Mouse (Mus musculus): Measurements from ENCODE around the gene Hspa1b. TPM values are rescaled to one million over a fixed set of nuclear protein-coding genes. Genes with fewer than 3 reads are reported as not detected.
"Not testable (repeated sequence)": the region's sequence is repeated elsewhere in the genome, so short reads cannot be mapped to it uniquely, and the experiment has no call there.

Gene Hspa1b
- polyA plus RNA-seq, 1 experiment from 2014 or later = 0.12 TPM

GRCm38 (mm10) chr17:34951636-34952377 is 7.2 kb downstream of the Hspa1b start:
- H3K27me3 ChIP-seq = peaks cover 22% of the 10 kb centered on the region
- peak overlapping the region; percentile 91 for H3K27ac ChIP-seq
- peak; percentile 66 for ATAC-seq
- peaks cover 20% of the 10 kb centered on the region for H3K4me1 ChIP-seq
- no peaks in the 10 kb centered on the region for H3K9me3 ChIP-seq (replicated peaks)
- H3K4me3 ChIP-seq = peak overlapping the region; percentile 99
- peak overlapping the region; percentile 96 for H3K4me2 ChIP-seq
- H3K9ac ChIP-seq = peak overlapping the region; percentile 100
- 1% methylated on average over 29 of the region's 29 CpGs for WGBS
- peaks cover 27% of the 10 kb centered on the region for H3K36me3 ChIP-seq (ENCODE audit: poor library complexity, severe bottlenecking)

- WGBS = 22% methylated on average over 10 of the region's 10 CpGs
- peak overlapping the region; percentile 96 for H3K4me2 ChIP-seq
- peaks cover 20% of the 10 kb centered on the region for H3K4me1 ChIP-seq
- H3K27ac ChIP-seq = peak overlapping the region; percentile 91
- no peak for ATAC-seq
- peaks cover 14% of the 10 kb centered on the region for H3K27me3 ChIP-seq
- peak overlapping the region; percentile 99 for H3K4me3 ChIP-seq
- H3K9me3 ChIP-seq (replicated peaks) = no peaks in the 10 kb centered on the region
- H3K36me3 ChIP-seq (ENCODE audit: poor library complexity, severe bottlenecking) = peaks cover 27% of the 10 kb centered on the region
- H3K9ac ChIP-seq = peak overlapping the region; percentile 100
Observed at GRCm38 (mm10) chr17:34950514-34951455, 8.3 kb downstream of the Hspa1b start.

DNA sequence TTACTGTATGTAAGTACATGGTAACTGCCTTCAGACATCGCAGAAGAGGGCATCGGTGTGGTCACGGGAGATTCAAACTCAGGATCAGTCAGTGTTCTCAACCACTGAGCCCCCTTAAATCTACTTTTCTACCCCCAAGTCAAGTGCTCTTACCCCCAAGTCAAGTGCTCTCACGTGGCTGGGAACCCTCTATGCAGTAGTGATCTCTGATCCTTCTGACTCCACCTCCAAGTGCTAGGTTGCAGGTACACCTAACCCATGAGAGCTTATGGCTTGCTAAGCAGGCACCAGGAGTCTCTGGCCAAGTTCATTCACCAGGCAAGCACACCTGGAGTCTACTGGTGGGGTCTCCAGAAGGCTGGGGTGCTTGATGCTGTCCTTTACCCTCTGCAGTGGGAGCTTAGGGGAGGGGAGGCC is 9.5 kb downstream of the Hspa1b start:
- Histone ChIP-seq H3K4me1 (peaks cover 20% of the 10 kb centered on the region), H3K4me3 (0 out of 2 replicates have a peak overlapping the region, but pooled peaks have one; percentile 99)

GRCm38 (mm10) chr17:34948721-34949552 is 10.1 kb downstream of the Hspa1b start:
- peaks cover 20% of the 10 kb centered on the region for H3K4me1 ChIP-seq
- not testable (repeated sequence) for H3K4me2 ChIP-seq; H3K27me3 ChIP-seq; ATAC-seq; H3K4me3 ChIP-seq; H3K9ac ChIP-seq; H3K9me3 ChIP-seq (replicated peaks)
- H3K36me3 ChIP-seq (ENCODE audit: poor library complexity, severe bottlenecking) = peaks cover 27% of the 10 kb centered on the region
- 58% methylated on average over 9 of the region's 9 CpGs for WGBS
- peak overlapping the region; percentile 25; the same call in 1 of the 2 replicates for H3K27ac ChIP-seq

More for the DNA sequence above, 9.5 kb downstream of the Hspa1b start:
- Histone ChIP-seq H3K36me3 (ENCODE audit: poor library complexity, severe bottlenecking) (peaks cover 27% of the 10 kb centered on the region), H3K27ac (no peak overlapping the region), H3K9ac (no peak overlapping the region), H3K9me3 (replicated peaks) (no peaks in the 10 kb centered on the region), H3K27me3 (peaks cover 2% of the 10 kb centered on the region; the same call in 1 of the 2 replicates), H3K4me2 (peak overlapping the region; percentile 96)
- ATAC-seq = no peak
- WGBS = 31% methylated on average over 4 of the region's 4 CpGs

GRCm38 (mm10) chr17:34947606-34948005 is 11.4 kb downstream of the Hspa1b start:
- no peak overlapping the region for H3K9ac ChIP-seq
- no peaks in the 10 kb centered on the region for H3K9me3 ChIP-seq (replicated peaks)
- no peak overlapping the region for H3K4me2 ChIP-seq
- WGBS = 26% methylated on average over 8 of the region's 8 CpGs
- no peak overlapping the region; the same call in 1 of the 2 replicates for H3K27ac ChIP-seq
- H3K4me1 ChIP-seq = peaks cover 20% of the 10 kb centered on the region
- no peaks in the 10 kb centered on the region for H3K27me3 ChIP-seq
- no peak overlapping the region for H3K4me3 ChIP-seq
- ATAC-seq = no peak
- H3K36me3 ChIP-seq (ENCODE audit: poor library complexity, severe bottlenecking) = peaks cover 27% of the 10 kb centered on the region

GRCm38 (mm10) chr17:34946486-34947140 is 12.4 kb downstream of the Hspa1b start:
- Histone ChIP-seq H3K36me3 (ENCODE audit: poor library complexity, severe bottlenecking) (peaks cover 27% of the 10 kb centered on the region), H3K9me3 (replicated peaks) (no peaks in the 10 kb centered on the region), H3K27me3 (no peaks in the 10 kb centered on the region), H3K4me2 (no peak overlapping the region), H3K4me3 (no peak overlapping the region), H3K9ac (no peak overlapping the region), H3K27ac (no peak overlapping the region), H3K4me1 (peaks cover 25% of the 10 kb centered on the region)
- WGBS = 84% methylated on average over 5 of the region's 5 CpGs
- no peak for ATAC-seq

- Histone ChIP-seq H3K4me3 (no peak overlapping the region), H3K36me3 (ENCODE audit: poor library complexity, severe bottlenecking) (peaks cover 7% of the 10 kb centered on the region), H3K27ac (no peak overlapping the region), H3K4me2 (no peak overlapping the region), H3K9ac (no peak overlapping the region), H3K4me1 (peaks cover 7% of the 10 kb centered on the region), H3K27me3 (no peaks in the 10 kb centered on the region), H3K9me3 (replicated peaks) (no peaks in the 10 kb centered on the region)
- no peak for ATAC-seq
Observed at GRCm38 (mm10) chr17:34944362-34944761, 14.7 kb downstream of the Hspa1b start.

DNA sequence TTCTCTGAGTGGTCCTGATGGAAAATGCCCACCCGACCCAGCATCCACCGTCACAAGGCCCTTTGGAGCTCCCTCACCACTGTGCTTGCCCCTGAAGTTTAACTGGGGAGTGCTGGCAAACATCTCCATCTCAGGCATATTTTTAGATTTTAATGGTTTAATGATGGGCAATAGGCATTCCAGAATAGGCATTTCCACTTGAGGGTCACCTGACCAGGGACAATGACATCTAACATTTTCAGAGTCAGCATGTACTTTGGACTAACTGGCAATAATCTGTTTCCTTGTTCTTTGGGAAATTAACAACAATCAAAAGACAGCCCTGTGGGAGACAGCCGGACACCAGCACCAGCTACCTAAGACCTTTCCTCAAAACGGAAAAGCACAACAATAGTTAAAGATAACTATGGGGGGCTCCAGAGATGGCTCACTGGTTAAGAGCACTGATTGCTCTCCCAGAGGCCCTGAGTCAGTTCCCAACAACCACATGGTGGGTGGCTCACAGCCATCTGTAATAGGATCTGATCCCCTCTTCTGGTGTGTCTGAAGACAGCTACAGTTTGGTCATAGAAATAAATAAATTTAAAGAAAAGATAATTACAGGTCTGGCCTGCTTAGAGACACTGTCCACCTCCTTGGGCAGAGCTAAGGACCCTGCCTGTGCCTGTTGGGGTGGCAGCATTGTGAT is 15.8 kb downstream of the Hspa1b start:
- Histone ChIP-seq H3K9ac (no peak overlapping the region), H3K9me3 (replicated peaks) (no peaks in the 10 kb centered on the region), H3K4me1 (peaks cover 7% of the 10 kb centered on the region), H3K27me3 (no peaks in the 10 kb centered on the region), H3K27ac (no peak overlapping the region), H3K36me3 (ENCODE audit: poor library complexity, severe bottlenecking) (no peaks in the 10 kb centered on the region), H3K4me3 (no peak overlapping the region), H3K4me2 (no peak overlapping the region)
- 84% methylated on average over 4 of the region's 4 CpGs for WGBS
- ATAC-seq = no peak

DNA sequence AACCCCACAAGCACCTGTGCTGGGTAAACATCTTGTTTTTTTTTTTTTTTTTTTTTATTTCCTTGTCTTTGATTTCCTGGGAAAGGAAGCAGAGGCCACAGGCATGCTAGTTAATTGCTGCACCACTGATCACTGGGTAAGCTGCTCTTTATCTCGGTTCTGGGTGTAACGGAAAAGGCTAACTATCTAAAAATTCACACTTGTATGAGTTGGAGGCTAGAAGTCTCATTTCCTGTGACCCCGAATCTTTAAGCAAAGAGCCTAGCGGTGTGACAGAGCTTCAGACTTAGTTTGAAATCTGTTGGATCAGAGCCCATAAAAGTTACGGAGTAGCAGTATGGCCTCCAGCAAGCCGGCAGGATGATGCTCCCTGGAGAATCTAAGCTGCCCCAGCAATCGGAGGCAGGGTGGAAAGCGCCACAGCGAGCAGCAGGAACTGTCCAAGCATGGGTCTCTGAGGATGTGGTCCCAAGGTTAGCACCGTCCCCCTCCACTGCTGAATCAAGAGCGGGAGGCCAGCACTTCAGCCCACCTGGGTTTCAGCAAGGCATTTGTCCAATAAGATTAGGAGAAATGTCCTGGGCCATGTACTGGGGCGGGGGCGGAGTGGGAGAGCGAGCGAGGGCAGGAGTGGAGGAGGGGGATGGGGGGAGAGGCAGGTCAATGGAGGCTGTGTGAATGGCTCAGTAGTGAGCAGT is 17.5 kb downstream of the Hspa1b start:
- H3K36me3 ChIP-seq (ENCODE audit: poor library complexity, severe bottlenecking) = no peaks in the 10 kb centered on the region
- peak overlapping the region; percentile 31 for H3K4me3 ChIP-seq
- no peak for ATAC-seq
- H3K4me1 ChIP-seq = peaks cover 7% of the 10 kb centered on the region
- WGBS = 4% methylated on average over 15 of the region's 15 CpGs
- peak overlapping the region; percentile 54 for H3K4me2 ChIP-seq
- peak overlapping the region; percentile 62 for H3K9ac ChIP-seq
- H3K27me3 ChIP-seq = no peaks in the 10 kb centered on the region
- peak overlapping the region; percentile 59; the same call in 1 of the 2 replicates for H3K27ac ChIP-seq
- no peaks in the 10 kb centered on the region for H3K9me3 ChIP-seq (replicated peaks)

GRCm38 (mm10) chr17:34937960-34938505 is 21.0 kb downstream of the Hspa1b start:
- Histone ChIP-seq H3K9me3 (replicated peaks) (no peaks in the 10 kb centered on the region), H3K4me3 (no peak overlapping the region), H3K9ac (no peak overlapping the region), H3K4me2 (no peak overlapping the region), H3K36me3 (ENCODE audit: poor library complexity, severe bottlenecking) (peaks cover 20% of the 10 kb centered on the region; the same call in 1 of the 2 replicates), H3K27ac (no peak overlapping the region), H3K27me3 (no peaks in the 10 kb centered on the region), H3K4me1 (peaks cover 7% of the 10 kb centered on the region)
- WGBS = 84% methylated on average over 6 of the region's 6 CpGs
- no peak for ATAC-seq

Data from forebrain, embryonic 13.5 days (tissue).